Mouse (Mus musculus) induced T-regulatory cell, adult 2 months (primary cell): Measurements from ENCODE around the gene Fam193a.

Experiments
- DNase-seq: peaks from one replicate; pipeline ENCODE4 v3.0.0-alpha.2; 2012; ENCODE audit warnings: low read depth

Gene Fam193a

DNA sequence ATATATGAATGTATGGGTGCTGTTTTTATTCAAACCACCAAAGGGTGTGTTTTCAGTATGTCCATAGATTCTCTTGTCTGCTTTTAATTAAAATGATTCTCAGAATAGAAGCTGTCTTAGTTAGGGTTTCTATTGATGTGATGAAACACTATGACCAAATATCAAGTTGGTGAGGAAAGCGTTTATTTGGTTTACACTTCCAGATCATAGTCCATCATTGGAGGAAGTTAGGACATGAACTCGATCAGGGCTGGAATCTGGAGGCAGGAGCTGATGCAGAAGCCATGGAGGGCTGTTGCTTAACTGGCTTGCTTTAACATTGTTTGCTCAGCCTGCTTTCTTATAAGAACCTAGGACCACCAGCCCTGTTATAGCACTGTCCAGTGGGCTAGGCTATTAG, 12.0 kb downstream of the Fam193a start:
- no peak for DNase-seq

DNA sequence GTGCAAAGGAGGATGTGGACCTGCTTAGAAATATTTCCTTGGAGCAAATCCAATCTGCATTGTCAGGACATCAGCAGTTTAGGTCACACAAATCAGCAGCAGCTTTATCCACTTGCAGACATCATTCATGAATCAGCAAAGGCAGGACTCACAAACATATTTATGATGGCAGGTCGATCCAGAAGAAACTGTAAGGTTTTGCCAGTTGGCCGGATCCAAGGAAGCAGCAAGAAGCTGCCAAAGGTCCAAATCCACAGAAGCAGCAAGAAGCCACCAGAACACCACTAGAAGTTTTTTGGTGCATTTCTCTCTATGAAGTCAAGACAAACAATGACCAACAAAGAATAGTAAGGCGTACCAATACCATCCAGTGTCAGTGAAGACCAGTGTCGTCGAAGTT, 15.9 kb downstream of the Fam193a start:
- DNase-seq = no peak

DNA sequence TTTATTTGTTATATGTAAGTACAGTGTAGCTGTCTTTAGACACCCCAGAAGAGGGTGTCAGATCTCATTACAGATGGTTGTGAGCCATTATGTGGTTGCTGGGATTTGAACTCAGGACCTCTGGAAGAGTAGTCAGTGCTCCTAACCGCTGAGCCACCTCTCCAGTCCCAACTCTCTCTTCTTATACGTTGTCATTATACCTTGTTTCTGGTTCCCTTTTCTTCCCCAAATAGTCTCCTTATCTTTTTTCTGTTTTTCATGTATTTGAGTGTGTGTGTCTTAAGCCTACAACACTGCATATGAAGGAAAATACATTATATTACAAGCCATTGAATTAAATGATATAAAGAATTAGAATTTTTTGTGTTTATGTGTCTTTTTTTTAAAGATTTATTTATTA, 17.0 kb downstream of the Fam193a start:
- DNase-seq = no peak

DNA sequence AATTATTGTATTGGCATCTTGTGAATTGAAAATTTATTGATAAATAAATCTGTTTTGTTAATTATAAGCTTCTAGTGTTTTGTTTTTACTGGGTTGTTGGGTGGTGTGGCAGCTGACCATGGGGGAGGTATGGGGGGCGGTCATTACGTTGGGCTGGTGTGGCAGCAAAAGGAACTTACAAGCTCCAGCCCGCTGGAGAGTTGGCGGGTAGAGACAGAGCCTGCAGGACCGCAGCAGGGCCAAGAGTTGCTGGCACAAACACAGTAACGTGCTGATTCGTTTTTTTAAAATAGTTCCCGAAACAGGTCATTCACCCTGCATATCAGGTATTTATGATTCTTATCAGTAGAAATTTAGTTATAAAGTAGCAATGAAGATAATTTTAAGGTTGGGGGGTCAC, 23.5 kb downstream of the Fam193a start:
- no peak for DNase-seq

DNA sequence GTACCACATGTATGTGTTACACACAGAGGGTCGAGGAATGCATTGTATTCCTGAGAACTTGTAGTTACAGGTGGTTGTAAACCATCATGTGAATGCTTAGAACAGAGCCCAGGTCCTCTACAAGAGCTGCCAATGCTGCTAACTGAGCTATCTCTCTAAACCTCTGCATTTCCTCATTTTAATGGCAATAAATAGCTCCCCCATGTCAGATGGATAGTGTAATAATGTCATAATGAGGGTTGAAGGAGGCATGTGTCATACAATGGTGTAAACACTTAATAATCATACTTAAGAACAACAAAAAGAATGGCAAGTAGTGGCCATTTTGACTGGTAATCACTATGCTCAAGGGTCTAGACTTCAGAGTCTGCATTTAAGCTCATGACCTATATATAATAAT, 25.6 kb downstream of the Fam193a start:
- no peak for DNase-seq

DNA sequence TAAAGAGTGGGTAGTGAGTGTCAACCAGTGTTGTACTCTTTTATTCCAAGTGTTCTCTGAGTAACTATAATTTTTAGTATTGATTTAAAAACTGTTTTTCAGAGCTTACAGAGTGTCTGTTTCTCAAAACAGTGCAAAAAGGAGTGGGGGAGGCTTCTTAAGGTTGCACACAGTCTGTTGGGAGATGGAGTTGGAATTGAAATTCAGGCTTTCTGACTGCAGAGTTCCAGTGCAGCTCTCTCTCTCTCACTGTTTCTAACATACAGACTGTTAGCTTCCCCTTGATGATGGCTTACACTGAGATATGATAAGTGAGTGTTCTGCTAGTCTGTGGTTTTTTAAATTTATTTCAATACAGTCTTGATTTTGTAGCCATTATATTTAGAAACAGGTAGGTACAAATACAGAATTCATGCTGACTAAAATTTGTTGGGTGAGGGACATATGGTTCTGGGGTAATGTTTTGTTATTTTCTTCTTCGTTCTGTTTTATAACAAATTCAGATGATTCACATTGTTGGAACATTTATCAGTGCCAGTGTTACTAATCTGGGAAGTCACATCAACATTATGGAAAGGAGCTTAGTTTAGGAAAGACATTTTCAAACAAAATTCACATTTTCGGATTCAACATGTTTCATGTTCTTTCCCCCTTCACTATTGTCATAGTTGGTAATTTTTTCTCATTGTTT, 26.3 kb downstream of the Fam193a start:
- no peak for DNase-seq

DNA sequence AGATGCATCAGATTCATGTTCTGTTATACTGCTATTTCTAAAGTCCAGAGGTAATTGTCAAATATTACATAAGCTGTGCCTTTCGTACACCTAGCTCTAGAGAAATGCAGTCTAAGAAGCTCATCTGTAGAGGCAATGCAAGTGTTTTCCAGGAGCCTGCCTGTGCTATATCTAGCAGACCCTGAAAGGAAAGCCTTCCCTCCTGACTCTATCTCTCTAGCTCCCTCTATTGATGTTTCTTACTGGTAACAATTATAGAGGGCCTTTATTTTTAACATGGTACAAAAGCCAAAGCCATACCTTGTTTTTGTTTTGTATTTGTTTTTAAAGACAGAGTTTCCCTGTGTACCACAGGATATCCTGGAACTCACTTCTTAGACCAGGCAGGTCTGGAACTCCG, 28.1 kb downstream of the Fam193a start:
- DNase-seq = no peak

DNA sequence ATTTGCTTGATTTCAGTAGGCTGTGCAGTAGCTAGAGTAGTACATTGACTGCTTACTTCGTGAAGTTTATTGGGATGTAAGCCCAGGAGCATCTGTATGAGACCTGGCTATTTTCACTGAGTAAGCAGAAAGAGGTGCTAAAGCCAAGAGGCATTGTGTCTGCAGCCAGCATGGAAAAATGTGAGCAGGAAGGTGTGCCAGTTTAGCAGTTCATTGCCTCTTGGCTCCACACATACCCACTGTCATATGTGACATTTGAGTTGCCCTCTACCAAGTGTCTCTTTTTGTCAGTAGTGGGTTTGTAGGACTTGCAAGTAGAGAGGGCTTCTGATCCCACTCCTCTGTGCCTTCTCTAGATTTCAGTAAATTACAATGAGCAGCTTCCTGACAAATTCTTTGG, 28.6 kb downstream of the Fam193a start:
- DNase-seq = no peak

DNA sequence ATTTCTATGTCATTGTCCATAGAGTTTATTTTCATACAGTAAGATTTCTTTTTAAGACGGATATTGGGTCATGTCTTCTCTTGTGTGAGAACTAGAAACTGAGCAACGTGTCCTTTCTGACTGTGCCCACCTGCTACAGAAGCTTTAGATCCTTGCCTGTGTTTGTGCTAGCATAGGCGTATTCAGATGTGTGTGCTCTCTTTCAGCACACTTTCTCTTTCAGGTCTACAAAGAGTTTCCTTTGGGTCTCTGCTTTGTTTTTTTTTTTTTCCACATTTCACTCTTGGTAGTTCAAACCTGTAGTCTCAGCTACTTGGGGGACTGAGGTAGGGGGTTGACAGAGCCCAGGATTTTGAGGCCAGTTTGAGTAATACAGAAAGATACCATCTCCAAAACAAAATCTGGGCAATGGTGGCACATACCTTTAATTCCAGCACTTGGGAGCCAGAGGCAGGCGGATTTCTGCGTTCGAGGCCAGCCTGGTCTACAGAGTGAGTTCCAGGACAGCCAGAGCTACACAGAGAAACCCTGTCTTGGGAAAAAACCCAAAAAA, 37.7 kb downstream of the Fam193a start:
- DNase-seq = peak; percentile 16

DNA sequence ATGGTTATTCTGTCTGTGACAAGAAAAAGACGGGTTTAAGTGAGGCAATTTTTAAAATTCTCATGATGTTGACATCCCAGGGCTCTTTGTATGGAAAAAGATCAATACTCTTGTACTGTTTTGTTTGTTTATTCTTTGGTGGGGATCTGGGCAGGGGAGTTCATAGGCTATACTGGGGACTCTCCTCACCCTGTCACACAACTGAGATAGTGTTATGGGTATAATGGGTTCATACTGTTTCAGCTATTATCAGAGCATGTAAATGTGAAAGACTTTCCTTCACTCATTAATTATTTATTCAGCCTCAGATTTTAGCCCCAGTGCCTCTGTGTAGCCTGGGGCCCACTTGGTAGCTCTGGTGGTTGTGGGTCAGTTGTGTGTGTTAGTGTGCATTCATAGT, 39.3 kb downstream of the Fam193a start:
- DNase-seq = no peak

DNA sequence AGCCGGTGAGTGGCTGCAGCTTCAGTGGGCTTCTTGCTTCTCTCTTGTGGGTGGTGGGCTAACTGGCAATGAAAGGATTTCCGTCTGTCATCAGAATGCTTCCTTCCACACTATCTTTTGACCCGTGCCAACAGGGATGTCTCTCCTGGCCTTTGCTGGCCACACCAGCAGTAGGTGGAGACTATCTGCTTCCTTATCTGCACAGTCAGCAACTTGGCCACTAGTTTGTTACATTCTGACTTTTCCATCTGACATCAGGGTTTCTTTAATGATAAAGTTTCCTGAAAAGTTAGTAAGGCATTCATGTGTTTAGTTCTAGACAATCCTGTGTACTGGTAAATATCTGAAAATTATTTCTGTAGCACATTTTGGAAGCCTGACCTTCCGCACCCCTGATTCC, 41.1 kb downstream of the Fam193a start:
- DNase-seq = no peak

DNA sequence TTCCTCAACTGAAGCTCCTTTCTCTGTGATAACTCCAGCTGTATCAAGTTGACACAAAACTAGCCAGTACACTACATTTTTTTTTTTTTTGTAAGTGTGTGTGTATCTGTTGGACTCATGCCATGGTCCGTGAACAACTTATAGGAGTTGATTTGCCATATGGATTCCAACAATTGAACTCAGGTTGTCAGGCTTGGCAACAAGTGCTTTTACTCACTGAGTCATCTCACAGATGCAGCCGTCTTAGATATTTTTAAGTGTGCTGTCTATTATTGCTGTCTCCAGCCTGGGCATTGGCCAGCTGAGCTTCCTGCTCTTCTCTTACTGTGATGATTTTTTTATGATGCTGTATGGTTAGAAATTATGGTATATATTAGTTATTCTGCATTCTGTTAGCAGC, 44.2 kb downstream of the Fam193a start:
- DNase-seq = no peak

DNA sequence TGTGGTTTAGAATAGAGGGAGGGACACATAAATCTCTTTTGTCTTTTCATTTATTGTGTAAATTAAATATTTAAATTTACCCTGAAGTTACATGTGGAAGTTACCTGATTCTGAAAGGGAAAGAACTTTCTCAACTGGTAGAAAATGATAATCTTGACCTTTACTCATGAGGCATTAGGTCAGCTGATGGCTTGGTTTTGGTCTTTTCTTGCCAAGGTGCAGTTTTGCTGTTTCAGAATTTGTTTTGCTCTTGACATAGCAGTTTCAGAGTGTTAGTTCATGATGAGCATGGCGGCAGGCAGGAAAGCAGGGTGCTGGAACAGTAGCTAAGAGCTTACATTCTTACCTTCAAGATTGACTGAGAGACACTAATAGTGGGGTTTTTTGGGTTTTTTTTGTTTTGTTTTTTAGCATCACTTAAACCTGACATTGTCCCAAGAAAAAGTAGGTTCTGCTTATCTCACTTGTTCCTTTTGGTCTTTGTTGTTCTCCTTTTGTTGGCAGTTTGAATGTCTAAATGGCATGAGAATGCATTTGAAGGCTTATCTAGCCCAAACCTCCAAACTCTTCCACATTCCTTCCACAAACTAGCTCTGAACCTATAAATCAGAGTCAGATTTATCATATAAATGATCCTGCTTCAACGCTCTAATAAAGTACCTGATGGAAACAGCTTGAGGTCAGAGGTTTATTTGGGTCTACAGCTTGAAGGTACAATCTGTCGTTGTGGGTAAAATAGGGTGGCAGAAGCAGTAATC, 47.7 kb downstream of the Fam193a start:
- no peak for DNase-seq

DNA sequence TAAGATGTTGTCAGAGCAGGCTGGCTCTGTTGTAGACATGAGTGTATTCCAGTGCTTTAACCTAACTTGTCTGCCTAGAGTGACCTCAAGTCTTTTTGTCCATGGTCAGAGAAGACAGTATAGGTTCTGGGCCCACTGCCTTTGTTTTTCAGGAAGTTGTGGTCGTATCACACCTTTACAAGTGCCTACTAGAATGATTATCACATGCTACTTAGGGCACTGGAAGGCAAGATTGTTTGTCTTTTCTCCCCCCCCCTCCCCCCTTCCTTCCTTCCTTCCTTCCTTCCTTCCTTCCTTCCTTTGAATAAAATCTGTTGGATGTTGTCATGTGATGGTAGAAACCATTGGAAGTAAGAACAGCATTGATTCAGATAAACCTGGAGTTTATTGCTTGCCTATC, 49.5 kb downstream of the Fam193a start:
- no peak for DNase-seq

DNA sequence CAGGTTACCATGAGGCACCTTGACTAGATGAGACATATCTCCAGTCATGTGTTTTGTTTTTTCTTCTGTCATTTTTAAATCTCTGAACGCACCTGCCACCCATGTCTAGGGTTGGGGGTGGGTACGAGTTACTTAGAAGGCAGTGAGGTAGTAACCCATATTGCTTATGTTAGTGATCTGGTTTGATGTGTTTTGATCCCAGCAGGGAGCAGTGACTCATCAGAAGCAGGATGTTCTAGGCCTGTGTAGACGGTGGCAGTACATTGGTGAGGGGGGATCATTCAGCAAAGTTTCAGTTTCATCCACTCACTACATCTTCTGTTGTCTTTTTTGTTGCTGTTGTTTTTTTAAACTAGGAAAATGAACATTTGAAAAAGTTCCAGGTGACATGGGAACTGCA, 61.0 kb downstream of the Fam193a start:
- DNase-seq = peak; percentile 29

DNA sequence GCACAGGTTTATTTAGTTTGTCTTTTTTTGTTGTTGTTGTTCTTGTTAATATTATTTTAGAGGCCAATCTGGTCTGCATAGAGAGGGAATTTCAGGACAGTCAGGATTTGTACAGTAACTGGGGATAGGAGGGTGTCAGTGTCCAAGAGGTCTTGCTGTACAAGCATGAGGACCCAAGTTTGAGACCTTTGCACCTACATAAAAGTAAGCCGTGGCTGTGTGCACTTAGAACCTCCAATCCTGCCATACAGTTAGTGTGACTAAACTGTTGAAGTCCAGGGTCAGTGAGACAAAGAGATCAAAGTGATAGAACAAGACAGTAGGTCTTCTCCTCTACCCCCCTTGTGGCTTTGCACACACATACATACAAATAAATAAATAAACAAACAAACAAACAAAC, 64.1 kb downstream of the Fam193a start:
- no peak for DNase-seq

DNA sequence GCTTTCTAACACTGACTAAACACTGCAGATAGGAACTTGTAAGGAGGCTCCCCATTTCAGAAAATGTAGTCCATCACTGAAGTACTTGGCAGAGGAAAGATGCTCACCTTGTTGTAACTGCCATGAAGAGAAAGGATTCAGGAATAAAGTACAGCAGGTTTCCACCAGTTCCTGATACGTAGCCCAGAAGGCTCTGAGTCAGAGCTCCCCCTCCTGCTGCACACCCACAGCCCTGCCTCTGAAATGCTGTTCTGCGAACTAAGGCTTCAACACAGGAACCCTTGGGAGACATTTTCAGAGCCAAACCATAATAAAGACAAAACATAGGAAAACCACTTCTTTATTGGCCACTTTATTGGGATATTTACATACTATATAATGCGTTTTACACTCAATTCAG, 64.5 kb downstream of the Fam193a start:
- DNase-seq = no peak

DNA sequence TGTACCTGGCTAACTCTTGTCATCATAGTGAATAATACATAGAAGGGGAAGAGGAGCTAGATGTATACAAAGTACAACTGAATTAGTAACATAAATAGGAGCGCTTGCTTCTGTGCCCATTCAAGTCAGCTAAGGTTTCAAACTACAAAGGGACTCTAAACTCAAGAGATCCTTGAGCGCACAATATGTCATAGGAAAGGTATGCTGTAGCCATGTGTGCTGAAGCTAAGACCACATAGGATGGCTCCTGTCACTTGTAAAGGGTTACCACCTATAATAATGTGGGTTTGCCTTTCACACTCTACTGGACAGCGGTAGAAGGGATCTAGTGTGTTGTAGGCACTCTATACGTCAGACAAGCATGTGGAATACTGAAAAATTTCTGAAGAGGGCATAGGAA, 68.3 kb downstream of the Fam193a start:
- no peak for DNase-seq

DNA sequence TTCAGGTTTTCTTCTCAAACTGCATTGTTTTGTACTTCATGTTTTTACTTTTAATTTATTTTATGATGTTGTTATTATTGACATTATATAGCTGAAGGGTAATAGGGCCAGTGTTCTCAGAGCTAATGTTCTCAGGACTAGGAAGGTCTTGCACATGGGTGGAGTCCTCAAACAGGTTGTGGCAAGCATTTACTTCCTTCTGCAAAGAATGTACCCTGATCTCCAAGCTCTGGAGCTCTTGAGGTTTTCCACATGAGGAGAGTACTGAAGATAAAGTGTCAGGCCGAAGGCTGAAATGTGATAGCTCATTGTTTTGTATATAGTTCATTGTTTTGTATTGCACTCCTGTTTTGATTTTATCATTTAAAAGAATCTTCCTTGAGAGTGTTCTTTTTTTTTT, 68.9 kb downstream of the Fam193a start:
- DNase-seq = no peak

DNA sequence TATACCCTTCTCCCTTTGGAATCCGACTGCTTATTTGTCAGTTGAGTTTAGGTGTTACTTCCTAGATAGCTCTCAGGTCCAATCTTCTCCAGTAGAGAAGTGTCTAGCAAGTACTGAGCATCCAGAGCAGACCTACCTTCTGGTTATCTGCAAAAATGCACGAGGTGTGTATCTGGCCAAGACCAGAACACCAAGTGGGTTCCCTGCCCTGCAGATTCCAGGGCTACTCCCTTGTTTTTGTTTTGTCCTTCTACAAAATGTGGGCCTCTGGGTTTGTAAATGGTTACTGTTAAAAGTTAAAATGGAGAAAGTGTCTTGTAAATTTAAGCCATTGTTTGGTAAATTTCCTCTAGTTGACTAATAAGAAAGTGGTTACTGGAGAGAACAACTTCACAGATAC, 70.0 kb downstream of the Fam193a start:
- DNase-seq = no peak

DNA sequence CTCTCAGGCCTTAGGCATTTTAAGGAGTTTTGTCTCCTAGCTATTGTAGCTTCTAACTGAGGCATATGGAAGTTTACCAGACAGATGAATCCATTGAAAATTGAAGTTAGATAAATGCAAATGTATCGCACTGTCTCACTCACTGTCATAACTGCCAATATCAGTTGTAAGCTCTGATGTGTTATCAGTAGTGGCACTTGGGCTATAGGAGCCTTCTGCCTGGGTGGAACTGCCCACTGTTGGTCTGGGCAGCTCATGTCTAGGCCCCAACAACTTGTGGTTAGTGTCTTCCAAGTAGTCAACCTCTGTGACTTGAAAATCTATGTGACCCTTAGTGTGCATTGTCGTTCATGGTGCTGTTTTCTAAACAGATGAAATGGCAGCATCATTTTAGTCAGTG, 72.1 kb downstream of the Fam193a start:
- DNase-seq = no peak

DNA sequence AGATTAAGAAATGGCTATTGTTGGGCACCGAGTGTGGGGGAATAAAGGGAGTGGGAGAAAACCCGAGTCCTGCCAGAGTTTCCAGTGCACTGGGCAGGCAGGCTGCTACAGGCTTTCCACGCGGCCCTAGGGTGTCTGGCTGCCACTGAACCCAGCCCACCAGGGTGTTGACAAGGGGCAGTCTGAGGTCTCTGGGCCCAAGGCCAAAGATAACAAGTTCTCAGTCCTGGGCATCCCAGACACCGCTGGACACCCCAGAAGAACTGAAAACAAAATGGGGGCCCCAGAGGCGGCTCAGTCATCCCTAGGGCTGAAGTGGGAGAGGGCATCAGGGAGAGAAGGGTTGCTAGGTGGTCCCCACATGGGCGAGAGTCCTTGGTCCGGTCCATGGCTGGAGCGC, 76.5 kb downstream of the Fam193a start:
- no peak for DNase-seq

DNA sequence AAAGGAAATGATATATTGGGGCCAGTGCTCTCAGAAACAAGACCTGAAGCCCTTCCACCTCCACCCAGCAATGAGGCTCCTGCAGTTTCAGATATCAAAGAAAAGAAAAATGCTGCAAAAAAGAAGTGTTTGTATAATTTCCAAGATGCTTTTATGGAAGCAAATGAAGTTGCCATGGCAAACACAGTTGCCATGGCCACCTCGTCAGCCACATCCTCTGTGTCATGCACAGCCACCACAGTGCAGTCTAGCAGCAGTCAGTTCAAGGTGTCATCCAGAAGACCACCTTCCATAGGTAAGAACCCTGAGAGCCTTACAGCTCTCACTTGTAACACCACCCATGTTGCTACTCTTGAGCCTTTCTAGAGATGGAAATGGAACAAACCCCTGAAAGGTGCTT, 89.3 kb downstream of the Fam193a start:
- no peak for DNase-seq

DNA sequence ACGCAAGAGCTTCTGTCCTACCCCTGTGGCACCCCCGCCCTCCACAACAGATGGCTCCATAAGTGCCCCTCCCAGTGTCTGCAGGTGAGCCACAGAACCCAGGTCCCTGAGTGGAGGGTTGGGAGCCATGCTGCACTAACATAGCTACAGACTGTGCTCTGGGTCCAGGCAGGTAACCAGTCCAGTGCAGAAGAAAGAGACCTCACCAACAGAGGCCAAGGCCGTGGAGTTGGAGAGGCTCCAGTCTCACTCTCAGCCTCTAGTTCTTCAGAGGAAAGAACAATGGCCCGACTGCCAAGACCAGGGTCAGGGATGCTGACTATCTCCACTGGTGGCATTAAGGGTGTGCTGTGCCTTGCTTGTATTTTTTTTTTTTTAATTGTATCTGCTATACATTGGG, 91.6 kb downstream of the Fam193a start:
- no peak for DNase-seq
